In the genomic region with DNA sequence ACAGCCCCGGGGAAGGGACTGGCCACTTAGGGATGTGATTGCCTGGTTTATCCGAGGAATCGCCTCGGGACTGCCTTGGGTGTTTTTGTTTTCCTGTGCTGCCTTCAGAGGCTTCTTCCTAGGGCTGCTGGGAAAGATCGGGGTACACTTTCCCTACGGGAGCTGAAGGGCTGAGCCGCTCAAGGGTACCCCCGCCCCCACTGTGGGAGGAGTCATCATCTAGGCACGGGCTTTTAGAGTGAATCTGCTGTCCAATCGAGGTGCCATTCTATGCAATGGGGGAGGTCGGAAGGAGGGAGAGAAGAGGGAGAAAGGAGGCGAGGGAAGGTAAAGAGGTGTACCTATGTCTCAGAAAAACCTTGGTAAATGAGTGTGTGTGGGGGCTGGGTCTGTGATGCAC, we compare ENCODE assay signal across 15 mouse cellular contexts. TPM values are rescaled to one million over a fixed set of nuclear protein-coding genes. Genes with fewer than 3 reads are reported as not detected.
DNase-seq lines count a peak whose midpoint lies in the region; ATAC-seq and TF ChIP-seq lines count a peak whose summit lies in the region.
"Had no signal": no experiment of that assay in that cellular context is flagged by ENCODE, and none has a peak within 500 bp of the region (broad histone marks: within the 10 kb centered on the region; RNA-seq: fewer than 3 reads in every experiment).

No protein-coding gene starts in this region.

- H3K4me3 ChIP-seq in forebrain, postnatal 0 days (ENCODE audit: low read depth, low read length), result peak overlapping the region; percentile 43
- H3K4me3 ChIP-seq in midbrain, embryonic 12.5 days, result peak overlapping the region; percentile 46
- H3K4me3 ChIP-seq: liver, embryonic 13.5 days; megakaryocyte, embryonic 14.5 days had no signal

- peak; percentile 12 to 22 for DNase-seq in B cell, adult 2 months
- peak; percentile 54 for DNase-seq in R1 (ENCODE audit: low read depth, low spot score)
- peak; percentile 75 for DNase-seq in forebrain, postnatal 0 days
- no peak for DNase-seq in heart, adult 11 months
- no peak for DNase-seq in heart, postnatal 4 days
- no peak for DNase-seq in layer of hippocampus, postnatal 25 days (ENCODE audit: extremely low spot score in 1 of 2, low spot score in 1 of 2)
- DNase-seq: heart, postnatal 36 days; layer of hippocampus, adult 9-11 months; liver, embryonic 13.5 days; thymus, postnatal 14 days had no signal

- peak; percentile 80 for ATAC-seq in forebrain, postnatal 0 days
- ATAC-seq in midbrain, embryonic 12.5 days (ENCODE audit: low FRiP score, low read depth), result 0 out of 2 replicates have a peak, but pooled peaks have one; percentile 28

- no peaks in the 10 kb centered on the region for H3K9me3 ChIP-seq in forebrain, postnatal 0 days (ENCODE audit: low read length)
- H3K9me3 ChIP-seq in midbrain, embryonic 12.5 days, result no peaks in the 10 kb centered on the region
- H3K9me3 ChIP-seq: liver, embryonic 13.5 days had no signal

- peaks cover 20% of the 10 kb centered on the region for H3K27me3 ChIP-seq in forebrain, postnatal 0 days (ENCODE audit: insufficient read depth, low read length)
- peaks cover 97% of the 10 kb centered on the region for H3K27me3 ChIP-seq in midbrain, embryonic 12.5 days

- 2% methylated on average over 12 of the region's 12 CpGs for WGBS in forebrain, postnatal 0 days
- under 1% methylated on average over 12 of the region's 12 CpGs for WGBS in midbrain, embryonic 12.5 days

- peak overlapping the region; percentile 55 for H3K4me2 ChIP-seq in forebrain, postnatal 0 days (ENCODE audit: low read depth)
- H3K4me2 ChIP-seq in midbrain, embryonic 12.5 days (replicated peaks), result peak overlapping the region; percentile 36
- H3K4me2 ChIP-seq: liver, embryonic 13.5 days had no signal

- TF ChIP-seq CTCF in forebrain, postnatal 0 days (IDR thresholded peaks at IDR 0.05; ENCODE audit: low read depth), result no peak

- H3K9ac ChIP-seq in forebrain, postnatal 0 days, result peak overlapping the region; percentile 41
- peak overlapping the region; percentile 51 for H3K9ac ChIP-seq in midbrain, embryonic 12.5 days (replicated peaks)
- H3K9ac ChIP-seq: liver, embryonic 13.5 days had no signal

- H3K4me1 ChIP-seq in forebrain, postnatal 0 days (ENCODE audit: insufficient read depth), result no peaks in the 10 kb centered on the region
- peaks cover 15% of the 10 kb centered on the region for H3K4me1 ChIP-seq in midbrain, embryonic 12.5 days

- H3K36me3 ChIP-seq in forebrain, postnatal 0 days (ENCODE audit: insufficient read depth), result no peaks in the 10 kb centered on the region
- no peaks in the 10 kb centered on the region for H3K36me3 ChIP-seq in midbrain, embryonic 12.5 days
- H3K36me3 ChIP-seq: liver, embryonic 13.5 days had no signal

- H3K27ac ChIP-seq in forebrain, postnatal 0 days (ENCODE audit: low read depth, low read length), result peak overlapping the region; percentile 62
- peak overlapping the region; percentile 58 for H3K27ac ChIP-seq in midbrain, embryonic 12.5 days (replicated peaks)
- H3K27ac ChIP-seq: liver, embryonic 13.5 days had no signal

RNA-seq across cellular contexts. Expression of gene Slc32a1, which starts 5.7 kb away (rescaled TPM):
- 23.5 and 37.4 TPM in 2 replicates for total RNA-seq in forebrain, postnatal 0 days (2014; rRNA removed)
- polyA plus RNA-seq in forebrain, postnatal 0 days (2015; fragmentation: Nextera tagmentation; extraction: Ambion mirVana), result 7.4 and 10.8 TPM in 2 replicates
- 3.2 and 4.2 TPM in 2 replicates for polyA plus RNA-seq in midbrain, embryonic 12.5 days (2016; fragmentation: Nextera tagmentation; extraction: Ambion mirVana)
- not detected for total RNA-seq in heart, postnatal 4 days (2021)
- 10 to 100 TPM; 68.3 to 77.6 TPM for total RNA-seq in layer of hippocampus, postnatal 25 days (2021)
- total RNA-seq: adrenal gland, postnatal 36 days; heart, postnatal 36 days; MEL had no signal
- polyA plus RNA-seq: liver, embryonic 13.5 days; small intestine, adult 2 months had no signal

RNA-seq across cellular contexts. Expression of gene Actr5, which starts 8.4 kb away (rescaled TPM):
- 16.5 and 30.8 TPM in 2 replicates for total RNA-seq in forebrain, postnatal 0 days (2014; rRNA removed)
- polyA plus RNA-seq in forebrain, postnatal 0 days (2015; fragmentation: Nextera tagmentation; extraction: Ambion mirVana), result 8.0 and 8.2 TPM in 2 replicates
- 21.7 and 23.7 TPM in 2 replicates for polyA plus RNA-seq in midbrain, embryonic 12.5 days (2016; fragmentation: Nextera tagmentation; extraction: Ambion mirVana)
- 1 to 10 TPM; 9.0 to 9.4 TPM for total RNA-seq in heart, postnatal 4 days (2021)
- total RNA-seq in layer of hippocampus, postnatal 25 days (2021), result 10 to 100 TPM; 10.0 to 10.2 TPM

RNA-seq across cellular contexts. Expression of gene Ppp1r16b, which starts 48.9 kb away (rescaled TPM):
- 25.2 and 27.2 TPM in 2 replicates for total RNA-seq in forebrain, postnatal 0 days (2014; rRNA removed)
- 23.1 and 28.4 TPM in 2 replicates for polyA plus RNA-seq in forebrain, postnatal 0 days (2015; fragmentation: Nextera tagmentation; extraction: Ambion mirVana)
- polyA plus RNA-seq in midbrain, embryonic 12.5 days (2016; fragmentation: Nextera tagmentation; extraction: Ambion mirVana), result 3.5 and 4.2 TPM in 2 replicates
- 10 to 100 TPM; 13.8 to 14.2 TPM for total RNA-seq in heart, postnatal 4 days (2021)
- 100 to 1,000 TPM; 138 to 141 TPM for total RNA-seq in layer of hippocampus, postnatal 25 days (2021)

Comparison
In these comparisons a context has a peak if more than half of its experiments do, and no peak if none do; other contexts are left out.
1. DNase-seq: peak in B cell, adult 2 months (2 of 2), R1 (single experiment) and forebrain, postnatal 0 days (single experiment); none in heart, adult 11 months (single experiment), heart, postnatal 4 days (single experiment) and layer of hippocampus, postnatal 25 days (0 of 2).
2. RNA of gene Slc32a1, which starts 5.7 kb away (total RNA-seq): 68.3 to 77.6 TPM in layer of hippocampus, postnatal 25 days and 23.5 to 37.4 TPM in forebrain, postnatal 0 days; not detected in heart, postnatal 4 days; every median in the first group is over 10 times any median in the second.